Mouse (Mus musculus) erythroid progenitor cell, adult 5-6 weeks (primary cell): Measurements from ENCODE around the gene Lemd2. TPM values are rescaled to one million over a fixed set of nuclear protein-coding genes. Genes with fewer than 3 reads are reported as not detected.

Source experiments
- ATAC-seq: replicated peaks from 2 replicates; pipeline ENCODE4 v1.8.0; 2016; ENCODE audit warnings: moderate number of reproducible peaks, mild to moderate bottlenecking, moderate TSS enrichment, inconsistent platforms; ENCODE audit not compliant: poor library complexity, low FRiP score, severe bottlenecking
- total RNA-seq, 2 experiments: library from RNA; stranded (forward) in 1 of 2; stranded (reverse) in 1 of 2; fragments of 150-400 nt in 1 of 2; fragments of 186-747, 209-891 nt in 1 of 2; gene quantifications; 2 replicates each; pipeline versions ENCODE4 v1.2.3 to v1.2.4; 2015 to 2017; ENCODE audit warnings: low replicate concordance in 2 of 2

The Lemd2 gene
- total RNA-seq, 2 experiments from 2014 or later = 17.6 to 49.5 TPM

GRCm38 (mm10) chr17:27229710-27230454 lies 25.6 kb upstream of the Lemd2 start:
- no peak for ATAC-seq

- ATAC-seq = no peak
Measured at GRCm38 (mm10) chr17:27228216-27228915, 24.1 kb upstream of the Lemd2 start.

DNA sequence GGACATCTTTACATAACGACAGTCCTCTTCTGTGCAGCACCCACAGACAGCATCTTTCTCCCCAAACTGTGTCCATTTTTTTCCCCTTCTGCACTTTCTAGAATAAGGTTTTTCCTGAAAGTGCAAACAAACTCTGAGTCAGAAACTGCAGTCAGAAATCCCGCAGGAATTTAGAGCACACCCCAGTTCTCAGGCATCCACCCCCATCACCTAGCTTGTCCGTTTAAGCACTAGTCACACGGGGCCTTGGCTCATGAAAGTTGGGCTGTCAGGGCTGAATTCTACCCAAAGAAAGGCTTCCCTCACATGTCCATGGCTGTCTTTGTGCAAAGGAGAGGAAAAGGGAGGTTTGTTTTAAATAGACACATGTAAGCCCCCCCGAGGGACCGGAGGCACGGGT lies 23.0 kb upstream of the Lemd2 start:
- no peak for ATAC-seq

GRCm38 (mm10) chr17:27226701-27227100 lies 22.4 kb upstream of the Lemd2 start:
- ATAC-seq = no peak

- ATAC-seq = no peak
Measured at GRCm38 (mm10) chr17:27225801-27226200, 21.5 kb upstream of the Lemd2 start.

DNA sequence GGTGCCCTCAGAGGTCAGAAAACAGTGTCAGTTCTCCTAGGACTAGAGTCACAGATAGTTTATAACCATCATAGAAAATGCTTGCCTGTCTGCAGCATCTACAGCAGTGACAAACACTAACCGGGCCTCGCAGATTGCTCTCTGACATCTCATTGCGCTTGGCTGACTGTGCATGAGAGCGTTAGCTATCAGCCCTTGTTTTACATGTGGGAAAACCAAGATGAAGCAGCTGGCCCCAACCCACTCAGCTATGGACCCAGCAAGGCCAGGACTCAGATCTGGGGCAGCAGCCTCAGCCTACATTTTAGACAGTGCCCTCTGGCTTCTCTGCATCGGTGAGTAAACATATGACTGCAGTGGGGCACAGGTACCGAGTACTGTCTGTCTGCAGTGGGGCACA lies 19.6 kb upstream of the Lemd2 start:
- no peak for ATAC-seq

GRCm38 (mm10) chr17:27221562-27221961 lies 17.3 kb upstream of the Lemd2 start:
- no peak for ATAC-seq

DNA sequence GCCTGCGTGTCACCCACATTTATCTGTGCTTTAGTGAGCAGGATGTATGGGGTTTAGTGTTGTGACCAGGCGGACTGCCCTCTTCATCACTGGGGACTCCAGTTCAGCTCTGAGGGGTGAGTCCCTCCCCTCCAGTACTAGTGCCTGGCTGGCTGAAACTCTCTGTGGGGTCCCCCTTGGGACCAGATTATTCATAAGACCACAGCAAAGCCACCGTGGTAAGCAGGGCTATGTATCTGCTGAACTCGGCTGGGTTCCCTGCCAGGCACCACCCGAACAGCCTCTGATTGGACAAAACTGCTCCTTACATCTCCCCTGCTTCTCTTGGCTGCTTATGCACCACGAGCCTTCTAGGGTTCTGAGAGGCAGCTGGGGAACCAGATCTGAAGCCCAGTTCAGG lies 14.6 kb upstream of the Lemd2 start:
- no peak for ATAC-seq

GRCm38 (mm10) chr17:27218364-27218763 lies 14.1 kb upstream of the Lemd2 start:
- ATAC-seq = no peak

DNA sequence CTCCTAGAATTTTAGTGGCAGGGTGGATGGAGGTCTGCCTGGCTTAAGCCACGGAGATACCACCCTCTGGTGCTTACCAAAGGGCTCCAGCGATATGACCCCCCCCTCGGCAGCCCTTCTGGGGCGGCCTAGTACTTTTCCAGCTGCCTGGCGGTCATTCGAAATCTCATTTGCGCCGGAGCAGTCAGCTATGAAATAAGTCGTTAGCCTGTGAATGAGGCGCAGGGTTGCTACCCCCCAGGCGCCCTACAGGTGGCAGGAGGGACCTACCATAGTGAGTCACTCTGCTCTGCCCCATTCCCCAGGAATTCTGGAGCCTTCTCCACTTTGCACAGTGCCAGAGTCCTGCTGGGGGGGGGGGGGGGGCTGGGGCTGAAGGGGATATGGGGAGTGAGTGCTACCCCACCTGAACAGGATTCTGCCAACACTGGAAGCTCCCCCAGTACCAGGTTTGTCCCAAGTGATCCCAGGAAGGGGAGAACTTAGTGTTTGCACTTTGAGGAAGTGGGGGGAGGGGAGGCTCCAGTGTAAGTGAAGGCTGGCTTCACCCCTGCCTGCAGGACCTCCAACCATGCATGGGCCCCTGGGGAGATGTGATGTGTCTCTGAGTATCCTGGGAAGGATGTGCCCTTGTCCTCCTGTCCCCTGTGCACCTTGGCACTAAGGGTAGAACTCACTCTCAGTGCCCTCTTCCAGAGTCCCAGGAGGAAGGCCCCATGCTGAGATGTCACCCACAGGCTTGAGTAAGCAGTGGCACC lies 8.7 kb upstream of the Lemd2 start:
- ATAC-seq = no peak

- ATAC-seq = no peak
Measured at GRCm38 (mm10) chr17:27212006-27212405, 7.7 kb upstream of the Lemd2 start.

GRCm38 (mm10) chr17:27207113-27207707 lies 2.9 kb upstream of the Lemd2 start:
- ATAC-seq = no peak

DNA sequence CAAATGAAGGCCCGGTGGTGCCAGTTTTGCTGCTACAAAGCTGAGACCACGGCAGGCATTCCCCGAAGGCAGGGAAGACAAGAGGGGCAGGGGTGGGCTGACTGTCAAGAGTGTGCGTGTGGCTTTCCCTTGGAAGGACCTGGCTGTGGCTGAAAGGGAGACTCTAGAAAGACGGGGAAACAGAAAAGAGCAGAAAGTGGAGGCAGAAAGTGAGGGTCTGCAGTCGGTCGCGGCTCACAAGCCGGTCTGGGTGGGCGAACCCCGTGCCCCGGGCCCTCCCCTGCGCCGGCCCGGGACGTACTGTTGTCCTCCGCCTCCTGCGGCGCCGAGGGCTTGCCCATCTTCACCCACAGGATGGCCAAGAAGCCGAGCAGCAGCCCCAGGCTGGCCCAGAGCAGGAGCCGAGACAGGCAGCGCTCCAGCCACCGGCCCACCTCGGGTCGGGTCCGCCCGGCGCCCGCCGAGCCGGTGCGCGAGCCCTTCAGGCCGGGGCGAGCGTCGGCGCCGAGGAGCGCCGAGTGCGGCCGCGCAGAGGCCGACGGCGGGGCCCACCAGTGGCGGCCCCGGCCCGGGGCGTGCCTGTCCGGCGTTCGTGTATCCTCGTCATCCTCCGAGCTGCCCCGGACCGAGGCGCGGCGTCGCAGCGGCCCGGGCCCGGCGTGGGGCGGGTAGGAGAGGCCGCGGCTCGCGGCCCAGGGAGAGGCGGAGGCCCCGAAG lies 753 bp downstream of the Lemd2 start:
- ATAC-seq = peak; percentile 26

- ATAC-seq = no peak
Measured at GRCm38 (mm10) chr17:27202919-27203357, 1.3 kb downstream of the Lemd2 start.

DNA sequence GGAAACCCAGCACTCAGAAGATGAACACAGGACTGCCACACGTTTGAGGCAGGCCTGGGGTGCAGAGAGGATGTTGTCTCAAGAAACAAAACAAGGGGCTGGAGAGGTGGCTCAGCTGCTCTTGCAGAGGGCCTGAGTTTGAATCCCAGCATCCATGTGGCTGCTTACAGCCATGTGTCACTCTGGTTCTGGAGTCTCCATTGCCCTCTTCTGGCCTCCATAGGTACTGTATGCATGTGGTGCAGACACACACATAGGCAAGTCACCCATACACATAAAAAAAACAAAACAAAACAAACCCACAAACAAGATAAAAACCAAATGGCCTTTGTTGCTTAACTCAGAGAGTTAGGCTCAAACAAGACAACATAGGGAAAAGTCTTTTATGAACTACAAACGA lies 2.3 kb downstream of the Lemd2 start:
- peak; percentile 41; the same call in 1 of the 2 replicates for ATAC-seq

- no peak for ATAC-seq
Measured at GRCm38 (mm10) chr17:27200801-27201200, 3.5 kb downstream of the Lemd2 start.

DNA sequence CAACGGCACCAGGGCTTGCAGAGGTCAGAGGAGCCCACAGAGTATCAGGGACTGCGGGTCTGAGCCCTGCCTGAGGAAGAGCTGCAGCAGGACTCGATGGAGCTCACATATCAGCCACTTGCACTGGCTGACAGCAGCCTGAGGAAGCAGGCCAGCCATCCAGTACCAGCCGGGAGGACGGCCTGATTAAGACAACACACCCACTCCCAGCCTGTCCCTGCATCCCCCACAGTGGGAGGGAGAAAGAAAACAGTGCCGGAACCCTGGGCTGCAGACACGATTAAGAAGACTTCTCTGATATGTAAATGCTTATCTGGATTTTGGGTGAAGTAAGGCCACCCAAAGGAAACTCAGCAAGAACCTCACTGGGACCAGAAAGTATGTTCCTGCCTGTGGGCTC lies 4.4 kb downstream of the Lemd2 start:
- ATAC-seq = no peak

- no peak for ATAC-seq
Measured at GRCm38 (mm10) chr17:27199205-27199604, 5.1 kb downstream of the Lemd2 start.

- no peak for ATAC-seq
Measured at GRCm38 (mm10) chr17:27196206-27196605, 8.1 kb downstream of the Lemd2 start.
